Mouse (Mus musculus) testis, postnatal 10 days (tissue): ENCODE data around the gene Irf2.

ENCODE experiments used
- DNase-seq: peaks from one replicate; pipeline ENCODE4 v3.0.0; 2021; ENCODE audit warnings: low spot score

The Irf2 gene

GRCm38 (mm10) chr8:46739003-46739949, at the start of gene Irf2:
Gene Irf2 (plus strand): TSS chr8:46739732.
- DNase-seq, result peak; percentile 83

GRCm38 (mm10) chr8:46690111-46690510, 49.4 kb upstream of the Irf2 start:
- no peak for DNase-seq

GRCm38 (mm10) chr8:46690581-46690980, 49.0 kb upstream of the Irf2 start:
- DNase-seq, result no peak

- no peak for DNase-seq
Observed at GRCm38 (mm10) chr8:46691360-46691759, 48.2 kb upstream of the Irf2 start.

GRCm38 (mm10) chr8:46696256-46697041, 43.1 kb upstream of the Irf2 start:
- DNase-seq, result no peak

- DNase-seq, result no peak
Observed at GRCm38 (mm10) chr8:46697566-46697965, 42.0 kb upstream of the Irf2 start.

- DNase-seq, result no peak
Observed at GRCm38 (mm10) chr8:46698162-46698561, 41.4 kb upstream of the Irf2 start.

- DNase-seq, result no peak
Observed at GRCm38 (mm10) chr8:46705145-46705544, 34.4 kb upstream of the Irf2 start.

- DNase-seq, result no peak
Observed at GRCm38 (mm10) chr8:46706730-46707129, 32.8 kb upstream of the Irf2 start.

GRCm38 (mm10) chr8:46709302-46709701, 30.2 kb upstream of the Irf2 start:
- DNase-seq, result no peak

- no peak for DNase-seq
Observed at GRCm38 (mm10) chr8:46710289-46710688, 29.2 kb upstream of the Irf2 start.

- DNase-seq, result no peak
Observed at GRCm38 (mm10) chr8:46711496-46711895, 28.0 kb upstream of the Irf2 start.

GRCm38 (mm10) chr8:46713178-46713577, 26.4 kb upstream of the Irf2 start:
- DNase-seq, result no peak

- no peak for DNase-seq
Observed at GRCm38 (mm10) chr8:46713844-46714243, 25.7 kb upstream of the Irf2 start.

GRCm38 (mm10) chr8:46714400-46714799, 25.1 kb upstream of the Irf2 start:
- no peak for DNase-seq

- no peak for DNase-seq
Observed at GRCm38 (mm10) chr8:46716477-46716876, 23.1 kb upstream of the Irf2 start.

GRCm38 (mm10) chr8:46717170-46717569, 22.4 kb upstream of the Irf2 start:
- no peak for DNase-seq

- no peak for DNase-seq
Observed at GRCm38 (mm10) chr8:46718301-46718700, 21.2 kb upstream of the Irf2 start.

- no peak for DNase-seq
Observed at GRCm38 (mm10) chr8:46718747-46719146, 20.8 kb upstream of the Irf2 start.

- DNase-seq, result no peak
Observed at GRCm38 (mm10) chr8:46720656-46721055, 18.9 kb upstream of the Irf2 start.

- DNase-seq, result no peak
Observed at GRCm38 (mm10) chr8:46721065-46721845, 18.3 kb upstream of the Irf2 start.

- DNase-seq, result no peak
Observed at GRCm38 (mm10) chr8:46722536-46722935, 17.0 kb upstream of the Irf2 start.
